Comparison of ENCODE assay signal across 13 mouse cellular contexts in the genomic region with DNA sequence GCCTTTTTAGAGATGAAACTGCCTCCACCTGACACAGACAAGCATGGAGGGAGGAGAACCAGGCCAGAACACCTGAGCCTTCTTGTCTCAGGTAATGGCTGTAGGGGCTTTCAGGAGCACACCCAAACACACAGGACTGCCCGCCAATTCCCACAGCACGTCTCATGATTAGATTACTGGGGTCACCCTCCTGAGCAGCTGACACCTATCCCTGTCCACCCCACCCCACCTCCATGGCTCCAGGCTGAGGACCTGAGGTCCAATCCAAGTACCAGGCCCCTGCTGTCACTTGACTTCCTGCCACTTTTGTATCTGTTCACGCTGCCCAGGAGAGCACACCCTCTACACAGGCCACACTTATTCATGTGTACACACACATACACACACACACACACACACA. TPM values are rescaled to one million over a fixed set of nuclear protein-coding genes. Genes with fewer than 3 reads are reported as not detected.
DNase-seq lines count a peak whose midpoint lies in the region; ATAC-seq and TF ChIP-seq lines count a peak whose summit lies in the region.
"Had no signal": no experiment of that assay in that cellular context is flagged by ENCODE, and none has a peak within 500 bp of the region (broad histone marks: within the 10 kb centered on the region; RNA-seq: fewer than 3 reads in every experiment).

No protein-coding gene starts in this region.

- TF ChIP-seq CTCF in intestine, postnatal 0 days (IDR thresholded peaks at IDR 0.05; ENCODE audit: low read depth) = no peak

- DNase-seq in hindbrain, embryonic 10.5 days (ENCODE audit: low spot score) = no peak
- no peak for DNase-seq in neural tube, embryonic 10.5 days (ENCODE audit: extremely low spot score, low spot score)
- DNase-seq in embryo, embryonic 11 days = no peak
- DNase-seq: forebrain, postnatal 0 days; gastrocnemius, postnatal 10 days; right cerebral cortex, postnatal 25 days had no signal

- ATAC-seq in hindbrain, embryonic 16.5 days = no peak
- ATAC-seq in neural tube, embryonic 12.5 days (ENCODE audit: low FRiP score, low read depth) = no peak
- ATAC-seq in intestine, postnatal 0 days = no peak
- no peak for ATAC-seq in stomach, embryonic 14.5 days (ENCODE audit: insufficient number of reproducible peaks, insufficient read depth, low FRiP score, low read depth)
- ATAC-seq in inflammation-experienced regulatory T-cells, adult 6 months = no peak
- ATAC-seq: forebrain, postnatal 0 days had no signal

- no peak overlapping the region for H3K9ac ChIP-seq in hindbrain, embryonic 16.5 days (ENCODE audit: low read depth, low read length)
- H3K9ac ChIP-seq in neural tube, embryonic 12.5 days = 0 out of 2 replicates have a peak overlapping the region, but pooled peaks have one; percentile 6
- peak overlapping the region; percentile 17; the same call in 1 of the 2 replicates for H3K9ac ChIP-seq in intestine, postnatal 0 days (ENCODE audit: low read depth, low read length)
- no peak overlapping the region for H3K9ac ChIP-seq in stomach, embryonic 14.5 days (replicated peaks; ENCODE audit: low read depth, low read length)
- H3K9ac ChIP-seq: embryonic facial prominence, embryonic 15.5 days; forebrain, postnatal 0 days had no signal

- no peak overlapping the region for H3K4me3 ChIP-seq in hindbrain, embryonic 10.5 days
- H3K4me3 ChIP-seq in hindbrain, embryonic 16.5 days (ENCODE audit: low read length) = no peak overlapping the region
- no peak overlapping the region for H3K4me3 ChIP-seq in neural tube, embryonic 12.5 days
- H3K4me3 ChIP-seq in intestine, postnatal 0 days (ENCODE audit: low read depth, low read length) = no peak overlapping the region
- no peak overlapping the region for H3K4me3 ChIP-seq in stomach, embryonic 14.5 days (ENCODE audit: low read depth, low read length)
- H3K4me3 ChIP-seq: embryonic facial prominence, embryonic 15.5 days had no signal

- H3K36me3 ChIP-seq in hindbrain, embryonic 10.5 days = no peaks in the 10 kb centered on the region
- no peaks in the 10 kb centered on the region for H3K36me3 ChIP-seq in hindbrain, embryonic 16.5 days (ENCODE audit: control insufficient read depth, insufficient read depth, low read length)
- H3K36me3 ChIP-seq in neural tube, embryonic 12.5 days = no peaks in the 10 kb centered on the region
- no peaks in the 10 kb centered on the region for H3K36me3 ChIP-seq in intestine, postnatal 0 days (ENCODE audit: control insufficient read depth, insufficient read depth)
- H3K36me3 ChIP-seq in stomach, embryonic 14.5 days (ENCODE audit: control insufficient read depth, insufficient read depth, low read length) = no peaks in the 10 kb centered on the region
- H3K36me3 ChIP-seq: embryonic facial prominence, embryonic 15.5 days had no signal

- H3K27me3 ChIP-seq in hindbrain, embryonic 10.5 days (ENCODE audit: insufficient read depth, poor library complexity, severe bottlenecking) = no peaks in the 10 kb centered on the region
- no peaks in the 10 kb centered on the region for H3K27me3 ChIP-seq in hindbrain, embryonic 16.5 days (replicated peaks; ENCODE audit: control insufficient read depth, insufficient read depth, low read length)
- no peaks in the 10 kb centered on the region for H3K27me3 ChIP-seq in neural tube, embryonic 12.5 days (replicated peaks)
- H3K27me3 ChIP-seq in intestine, postnatal 0 days (replicated peaks; ENCODE audit: control insufficient read depth, insufficient read depth, low read length) = no peaks in the 10 kb centered on the region
- no peaks in the 10 kb centered on the region for H3K27me3 ChIP-seq in stomach, embryonic 14.5 days (ENCODE audit: control insufficient read depth, insufficient read depth, low read length)
- H3K27me3 ChIP-seq: embryonic facial prominence, embryonic 15.5 days had no signal

- peak overlapping the region; percentile 95 for H3K27ac ChIP-seq in hindbrain, embryonic 10.5 days
- H3K27ac ChIP-seq in hindbrain, embryonic 16.5 days (ENCODE audit: low read depth, low read length) = no peak overlapping the region
- no peak overlapping the region for H3K27ac ChIP-seq in neural tube, embryonic 12.5 days
- H3K27ac ChIP-seq in intestine, postnatal 0 days (ENCODE audit: low read depth, low read length) = no peak overlapping the region
- H3K27ac ChIP-seq in stomach, embryonic 14.5 days (ENCODE audit: low read length) = peak overlapping the region; percentile 52
- H3K27ac ChIP-seq: kidney, postnatal 0 days had no signal

- H3K4me2 ChIP-seq in hindbrain, embryonic 16.5 days (ENCODE audit: low read length) = no peak overlapping the region
- H3K4me2 ChIP-seq in neural tube, embryonic 12.5 days (replicated peaks) = peak overlapping the region; percentile 82; the same call in 1 of the 2 replicates
- H3K4me2 ChIP-seq in intestine, postnatal 0 days (replicated peaks; ENCODE audit: low read depth) = peak overlapping the region; percentile 87; the same call in 1 of the 2 replicates
- no peak overlapping the region for H3K4me2 ChIP-seq in stomach, embryonic 14.5 days (replicated peaks; ENCODE audit: low read depth, low read length)
- H3K4me2 ChIP-seq: embryonic facial prominence, embryonic 15.5 days had no signal

- WGBS in hindbrain, embryonic 10.5 days = 91% methylated on average over 3 of the region's 3 CpGs
- WGBS in hindbrain, embryonic 16.5 days = 85% methylated on average over 3 of the region's 3 CpGs
- WGBS in neural tube, embryonic 12.5 days = 87% methylated on average over 3 of the region's 3 CpGs
- 47% methylated on average over 3 of the region's 3 CpGs for WGBS in intestine, postnatal 0 days
- 46% methylated on average over 3 of the region's 3 CpGs for whole genome bisulfite sequencing in stomach, embryonic 14.5 days

- no peaks in the 10 kb centered on the region for H3K9me3 ChIP-seq in hindbrain, embryonic 10.5 days
- no peaks in the 10 kb centered on the region for H3K9me3 ChIP-seq in hindbrain, embryonic 16.5 days (ENCODE audit: control insufficient read depth, low read length)
- H3K9me3 ChIP-seq in neural tube, embryonic 12.5 days = no peaks in the 10 kb centered on the region
- H3K9me3 ChIP-seq in intestine, postnatal 0 days (ENCODE audit: control insufficient read depth) = no peaks in the 10 kb centered on the region
- no peaks in the 10 kb centered on the region for H3K9me3 ChIP-seq in stomach, embryonic 14.5 days (ENCODE audit: control insufficient read depth, low read depth, low read length)
- H3K9me3 ChIP-seq: embryonic facial prominence, embryonic 15.5 days had no signal

- H3K4me1 ChIP-seq in hindbrain, embryonic 10.5 days (replicated peaks) = peaks cover 58% of the 10 kb centered on the region
- peaks cover 8% of the 10 kb centered on the region for H3K4me1 ChIP-seq in hindbrain, embryonic 16.5 days (ENCODE audit: control insufficient read depth, insufficient read depth, low read depth, low read length)
- H3K4me1 ChIP-seq in neural tube, embryonic 12.5 days = peaks cover 19% of the 10 kb centered on the region
- peaks cover 28% of the 10 kb centered on the region for H3K4me1 ChIP-seq in intestine, postnatal 0 days (replicated peaks; ENCODE audit: control insufficient read depth, insufficient read depth, low read length)
- H3K4me1 ChIP-seq in stomach, embryonic 14.5 days (ENCODE audit: control insufficient read depth, insufficient read depth, low read length) = peaks cover 25% of the 10 kb centered on the region; the same call in 1 of the 2 replicates

RNA-seq across cellular contexts. Expression of gene Pla2g6, which starts 2.4 kb away (rescaled TPM):
- polyA plus RNA-seq in hindbrain, embryonic 10.5 days (2016; fragmentation: Nextera tagmentation; extraction: Ambion mirVana) = 24.2 and 25.3 TPM in 2 replicates
- polyA plus RNA-seq in hindbrain, embryonic 16.5 days (2015; fragmentation: Nextera tagmentation; extraction: Ambion mirVana) = 23.0 and 29.3 TPM in 2 replicates
- polyA plus RNA-seq in neural tube, embryonic 12.5 days (2016; fragmentation: Nextera tagmentation; extraction: Ambion mirVana) = 40.1 and 40.4 TPM in 2 replicates
- 17.4 and 22.1 TPM in 2 replicates for polyA plus RNA-seq in intestine, postnatal 0 days (2015; fragmentation: Nextera tagmentation; extraction: Ambion mirVana)
- 16.6 and 17.4 TPM in 2 replicates for polyA plus RNA-seq in stomach, embryonic 14.5 days (2014; fragmentation: Nextera tagmentation; extraction: Ambion mirVana)
- 10 to 100 TPM; 12.5 to 18.4 (median 15.1) TPM for polyA plus RNA-seq in inflammation-experienced regulatory T-cells, adult 6 months (2017; shearing (Covaris generic))

RNA-seq across cellular contexts. Expression of gene Maff, which starts 20.7 kb away (rescaled TPM):
- 0.97 and 1.1 TPM in 2 replicates for polyA plus RNA-seq in hindbrain, embryonic 10.5 days (2016; fragmentation: Nextera tagmentation; extraction: Ambion mirVana)
- 1.1 and 1.2 TPM in 2 replicates for polyA plus RNA-seq in hindbrain, embryonic 16.5 days (2015; fragmentation: Nextera tagmentation; extraction: Ambion mirVana)
- 0.92 and 1.4 TPM in 2 replicates for polyA plus RNA-seq in neural tube, embryonic 12.5 days (2016; fragmentation: Nextera tagmentation; extraction: Ambion mirVana)
- 6.6 and 8.8 TPM in 2 replicates for polyA plus RNA-seq in intestine, postnatal 0 days (2015; fragmentation: Nextera tagmentation; extraction: Ambion mirVana)
- polyA plus RNA-seq in stomach, embryonic 14.5 days (2014; fragmentation: Nextera tagmentation; extraction: Ambion mirVana) = 4.2 and 6.1 TPM in 2 replicates
- polyA plus RNA-seq in inflammation-experienced regulatory T-cells, adult 6 months (2017; shearing (Covaris generic)) = 1 to 10 TPM in 2 of 3 experiments, under 1 TPM in 1; 0.84 to 5.5 (median 1.5) TPM

RNA-seq across cellular contexts. Expression of gene Baiap2l2, which starts 40.4 kb away (rescaled TPM):
- polyA plus RNA-seq in hindbrain, embryonic 10.5 days (2016; fragmentation: Nextera tagmentation; extraction: Ambion mirVana) = 1.7 and 2.0 TPM in 2 replicates
- polyA plus RNA-seq in hindbrain, embryonic 16.5 days (2015; fragmentation: Nextera tagmentation; extraction: Ambion mirVana) = 3.1 and 5.4 TPM in 2 replicates
- polyA plus RNA-seq in neural tube, embryonic 12.5 days (2016; fragmentation: Nextera tagmentation; extraction: Ambion mirVana) = 2.6 and 2.7 TPM in 2 replicates
- polyA plus RNA-seq in intestine, postnatal 0 days (2015; fragmentation: Nextera tagmentation; extraction: Ambion mirVana) = 19.3 and 21.3 TPM in 2 replicates
- 5.9 and 8.6 TPM in 2 replicates for polyA plus RNA-seq in stomach, embryonic 14.5 days (2014; fragmentation: Nextera tagmentation; extraction: Ambion mirVana)
- polyA plus RNA-seq in inflammation-experienced regulatory T-cells, adult 6 months (2017; shearing (Covaris generic)) = 1 to 10 TPM in 1 of 3 experiments, under 1 TPM in 1, not detected in 1; 0.21 to 1.6 TPM

Comparison
In these comparisons a context has a peak if more than half of its experiments do, and no peak if none do; other contexts are left out.
1. H3K27ac ChIP-seq: peak in hindbrain, embryonic 10.5 days (single experiment) and stomach, embryonic 14.5 days (single experiment); none in hindbrain, embryonic 16.5 days (single experiment), neural tube, embryonic 12.5 days (single experiment) and intestine, postnatal 0 days (single experiment).
2. H3K4me2 ChIP-seq: peak in neural tube, embryonic 12.5 days (single experiment) and intestine, postnatal 0 days (single experiment); none in hindbrain, embryonic 16.5 days (single experiment) and stomach, embryonic 14.5 days (single experiment).
3. H3K9ac ChIP-seq: peak in neural tube, embryonic 12.5 days (single experiment) and intestine, postnatal 0 days (single experiment); none in hindbrain, embryonic 16.5 days (single experiment) and stomach, embryonic 14.5 days (single experiment).